Mouse (Mus musculus): ENCODE measurements around the gene Atp6ap1l. TPM values are rescaled to one million over a fixed set of nuclear protein-coding genes. Genes with fewer than 3 reads are reported as not detected.

The Atp6ap1l gene
- polyA plus RNA-seq, 1 experiment from 2014 or later = not detected

- H3K4me1 ChIP-seq (ENCODE audit: control insufficient read depth, insufficient read depth, low read length) = no peaks in the 10 kb centered on the region
- 41% methylated on average over 5 of the region's 5 CpGs for WGBS
- H3K9ac ChIP-seq (replicated peaks; ENCODE audit: low read depth, low read length) = no peak overlapping the region
- H3K4me2 ChIP-seq (replicated peaks; ENCODE audit: low read depth, low read length) = no peak overlapping the region
- no peak overlapping the region for H3K27ac ChIP-seq (ENCODE audit: low read length)
- no peak overlapping the region for H3K4me3 ChIP-seq (ENCODE audit: low read depth, low read length)
- H3K36me3 ChIP-seq (ENCODE audit: control insufficient read depth, insufficient read depth, low read length) = no peaks in the 10 kb centered on the region
- no peaks in the 10 kb centered on the region for H3K27me3 ChIP-seq (ENCODE audit: control insufficient read depth, insufficient read depth, low read length)
- no peaks in the 10 kb centered on the region for H3K9me3 ChIP-seq (ENCODE audit: control insufficient read depth, low read depth, low read length)
- no peak for ATAC-seq (ENCODE audit: insufficient number of reproducible peaks, insufficient read depth, low FRiP score, low read depth)
Measured at GRCm38 (mm10) chr13:90841213-90841553, 64.0 kb downstream of the Atp6ap1l start.

- H3K4me2 ChIP-seq (replicated peaks; ENCODE audit: low read depth, low read length) = no peak overlapping the region
- no peak overlapping the region for H3K4me3 ChIP-seq (ENCODE audit: low read depth, low read length)
- no peaks in the 10 kb centered on the region for H3K4me1 ChIP-seq (ENCODE audit: control insufficient read depth, insufficient read depth, low read length)
- no peaks in the 10 kb centered on the region for H3K9me3 ChIP-seq (ENCODE audit: control insufficient read depth, low read depth, low read length)
- no peaks in the 10 kb centered on the region for H3K36me3 ChIP-seq (ENCODE audit: control insufficient read depth, insufficient read depth, low read length)
- ATAC-seq (ENCODE audit: insufficient number of reproducible peaks, insufficient read depth, low FRiP score, low read depth) = peak; percentile 63; the same call in 1 of the 2 replicates
- no peaks in the 10 kb centered on the region for H3K27me3 ChIP-seq (ENCODE audit: control insufficient read depth, insufficient read depth, low read length)
- no peak overlapping the region for H3K9ac ChIP-seq (replicated peaks; ENCODE audit: low read depth, low read length)
- 48% methylated on average over 15 of the region's 15 CpGs for WGBS
- no peak overlapping the region for H3K27ac ChIP-seq (ENCODE audit: low read length)
Measured at GRCm38 (mm10) chr13:90840530-90841212, 64.5 kb downstream of the Atp6ap1l start.

GRCm38 (mm10) chr13:90833641-90834207 lies 71.4 kb downstream of the Atp6ap1l start:
- H3K4me3 ChIP-seq (ENCODE audit: low read depth, low read length) = no peak overlapping the region
- 0 out of 2 replicates have a peak, but pooled peaks have one; percentile 14 for ATAC-seq (ENCODE audit: insufficient number of reproducible peaks, insufficient read depth, low FRiP score, low read depth)
- WGBS = 71% methylated on average over 7 of the region's 7 CpGs
- H3K36me3 ChIP-seq (ENCODE audit: control insufficient read depth, insufficient read depth, low read length) = no peaks in the 10 kb centered on the region
- no peaks in the 10 kb centered on the region for H3K27me3 ChIP-seq (ENCODE audit: control insufficient read depth, insufficient read depth, low read length)
- H3K4me2 ChIP-seq (replicated peaks; ENCODE audit: low read depth, low read length) = no peak overlapping the region
- no peak overlapping the region for H3K9ac ChIP-seq (replicated peaks; ENCODE audit: low read depth, low read length)
- H3K27ac ChIP-seq (ENCODE audit: low read length) = no peak overlapping the region
- H3K4me1 ChIP-seq (ENCODE audit: control insufficient read depth, insufficient read depth, low read length) = no peaks in the 10 kb centered on the region
- no peaks in the 10 kb centered on the region for H3K9me3 ChIP-seq (ENCODE audit: control insufficient read depth, low read depth, low read length)

Other genes starting within 250 kb of the Atp6ap1l start
- 347 and 350 TPM in 2 replicates for gene Rps23, start 17.6 kb upstream of the Atp6ap1l start, polyA plus RNA-seq (2014; fragmentation: Nextera tagmentation; extraction: Ambion mirVana)